Mouse (Mus musculus): ENCODE results near the gene Muc20. TPM values are rescaled to one million over a fixed set of nuclear protein-coding genes. Genes with fewer than 3 reads are reported as not detected.

Muc20 gene
- polyA plus RNA-seq, 1 experiment from 2014 or later = not detected

- Histone ChIP-seq H3K27me3 (ENCODE audit: control insufficient read depth, insufficient read depth, low read length) (no peaks in the 10 kb centered on the region), H3K36me3 (ENCODE audit: control insufficient read depth, insufficient read depth, low read length) (no peaks in the 10 kb centered on the region), H3K9me3 (ENCODE audit: control insufficient read depth, low read length) (no peaks in the 10 kb centered on the region), H3K9ac (ENCODE audit: low read length) (no peak overlapping the region), H3K4me3 (ENCODE audit: low read depth, low read length) (no peak overlapping the region), H3K27ac (ENCODE audit: low read depth, low read length) (no peak overlapping the region), H3K4me1 (ENCODE audit: control insufficient read depth, insufficient read depth, low read length) (0 out of 2 replicates have a peak, but pooled peaks cover 3% of the 10 kb centered on the region), H3K4me2 (ENCODE audit: low read depth) (no peak overlapping the region)
- ATAC-seq (ENCODE audit: insufficient read depth, low FRiP score, low TSS enrichment) (no peak), DNase-seq (ENCODE audit: low spot score) (no peak)
- WGBS = 61% methylated on average over 5 of the region's 5 CpGs
These were observed 13.7 kb downstream of the Muc20 start for GRCm38 (mm10) chr16:32783324-32784062.

- Histone ChIP-seq H3K9me3 (ENCODE audit: control insufficient read depth, low read length) (no peaks in the 10 kb centered on the region), H3K4me1 (ENCODE audit: control insufficient read depth, insufficient read depth, low read length) (0 out of 2 replicates have a peak, but pooled peaks cover 3% of the 10 kb centered on the region), H3K4me3 (ENCODE audit: low read depth, low read length) (no peak overlapping the region), H3K27ac (ENCODE audit: low read depth, low read length) (no peak overlapping the region), H3K27me3 (ENCODE audit: control insufficient read depth, insufficient read depth, low read length) (no peaks in the 10 kb centered on the region), H3K9ac (ENCODE audit: low read length) (no peak overlapping the region), H3K36me3 (ENCODE audit: control insufficient read depth, insufficient read depth, low read length) (no peaks in the 10 kb centered on the region), H3K4me2 (ENCODE audit: low read depth) (no peak overlapping the region)
- ATAC-seq (ENCODE audit: insufficient read depth, low FRiP score, low TSS enrichment) (no peak), DNase-seq (ENCODE audit: low spot score) (no peak)
- 60% methylated on average over 8 of the region's 8 CpGs for whole genome bisulfite sequencing
These were observed 18.3 kb downstream of the Muc20 start for GRCm38 (mm10) chr16:32778956-32779355.

- DNase-seq (ENCODE audit: low spot score) (no peak), ATAC-seq (ENCODE audit: insufficient read depth, low FRiP score, low TSS enrichment) (no peak)
- WGBS = 60% methylated on average over 10 of the region's 10 CpGs
- Histone ChIP-seq H3K36me3 (ENCODE audit: control insufficient read depth, insufficient read depth, low read length) (no peaks in the 10 kb centered on the region), H3K4me3 (ENCODE audit: low read depth, low read length) (no peak overlapping the region), H3K27ac (ENCODE audit: low read depth, low read length) (no peak overlapping the region), H3K4me1 (ENCODE audit: control insufficient read depth, insufficient read depth, low read length) (0 out of 2 replicates have a peak, but pooled peaks cover 3% of the 10 kb centered on the region), H3K9me3 (ENCODE audit: control insufficient read depth, low read length) (no peaks in the 10 kb centered on the region), H3K9ac (ENCODE audit: low read length) (no peak overlapping the region), H3K27me3 (ENCODE audit: control insufficient read depth, insufficient read depth, low read length) (no peaks in the 10 kb centered on the region), H3K4me2 (ENCODE audit: low read depth) (no peak overlapping the region)
These were observed 20.6 kb downstream of the Muc20 start for GRCm38 (mm10) chr16:32776676-32777075.

- Histone ChIP-seq H3K36me3 (ENCODE audit: control insufficient read depth, insufficient read depth, low read length) (no peaks in the 10 kb centered on the region; the same call in 1 of the 2 replicates), H3K27ac (ENCODE audit: low read depth, low read length) (no peak overlapping the region), H3K4me1 (ENCODE audit: control insufficient read depth, insufficient read depth, low read length) (no peaks in the 10 kb centered on the region), H3K4me3 (ENCODE audit: low read depth, low read length) (no peak overlapping the region), H3K9ac (ENCODE audit: low read length) (no peak overlapping the region), H3K4me2 (ENCODE audit: low read depth) (no peak overlapping the region), H3K27me3 (ENCODE audit: control insufficient read depth, insufficient read depth, low read length) (no peaks in the 10 kb centered on the region), H3K9me3 (ENCODE audit: control insufficient read depth, low read length) (no peaks in the 10 kb centered on the region)
- ATAC-seq (ENCODE audit: insufficient read depth, low FRiP score, low TSS enrichment) (no peak), DNase-seq (ENCODE audit: low spot score) (no peak)
- 87% methylated on average over 7 of the region's 7 CpGs for WGBS
These were observed 30.3 kb downstream of the Muc20 start for GRCm38 (mm10) chr16:32766904-32767303.

- Histone ChIP-seq H3K4me2 (ENCODE audit: low read depth) (no peak overlapping the region), H3K4me1 (ENCODE audit: control insufficient read depth, insufficient read depth, low read length) (no peaks in the 10 kb centered on the region), H3K36me3 (ENCODE audit: control insufficient read depth, insufficient read depth, low read length) (no peaks in the 10 kb centered on the region; the same call in 1 of the 2 replicates), H3K27ac (ENCODE audit: low read depth, low read length) (no peak overlapping the region), H3K9me3 (ENCODE audit: control insufficient read depth, low read length) (no peaks in the 10 kb centered on the region), H3K9ac (ENCODE audit: low read length) (no peak overlapping the region), H3K27me3 (ENCODE audit: control insufficient read depth, insufficient read depth, low read length) (no peaks in the 10 kb centered on the region), H3K4me3 (ENCODE audit: low read depth, low read length) (no peak overlapping the region)
- no peak for DNase-seq (ENCODE audit: low spot score)
- 79% methylated on average over 6 of the region's 6 CpGs for WGBS
- no peak for ATAC-seq (ENCODE audit: insufficient read depth, low FRiP score, low TSS enrichment)
These were observed 32.3 kb downstream of the Muc20 start for GRCm38 (mm10) chr16:32764961-32765360.

GRCm38 (mm10) chr16:32764550-32764949 is 32.7 kb downstream of the Muc20 start:
- ATAC-seq (ENCODE audit: insufficient read depth, low FRiP score, low TSS enrichment) = no peak
- 85% methylated on average over 2 of the region's 2 CpGs for WGBS

GRCm38 (mm10) chr16:32750242-32751127 is 46.8 kb downstream of the Muc20 start:
- no peak for ATAC-seq (ENCODE audit: insufficient read depth, low FRiP score, low TSS enrichment)
- Histone ChIP-seq H3K27ac (ENCODE audit: low read depth, low read length) (no peak overlapping the region), H3K4me1 (ENCODE audit: control insufficient read depth, insufficient read depth, low read length) (no peaks in the 10 kb centered on the region), H3K27me3 (ENCODE audit: control insufficient read depth, insufficient read depth, low read length) (no peaks in the 10 kb centered on the region), H3K36me3 (ENCODE audit: control insufficient read depth, insufficient read depth, low read length) (no peaks in the 10 kb centered on the region), H3K9ac (ENCODE audit: low read length) (no peak overlapping the region), H3K4me3 (ENCODE audit: low read depth, low read length) (no peak overlapping the region), H3K9me3 (ENCODE audit: control insufficient read depth, low read length) (no peaks in the 10 kb centered on the region), H3K4me2 (ENCODE audit: low read depth) (no peak overlapping the region)
- 88% methylated on average over 5 of the region's 5 CpGs for WGBS
- DNase-seq (ENCODE audit: low spot score) = no peak

More at GRCm38 (mm10) chr16:32764550-32764949, 32.7 kb downstream of the Muc20 start:
- no peaks in the 10 kb centered on the region for H3K4me1 ChIP-seq (ENCODE audit: control insufficient read depth, insufficient read depth, low read length)
- H3K27ac ChIP-seq (ENCODE audit: low read depth, low read length) = no peak overlapping the region
- no peaks in the 10 kb centered on the region for H3K27me3 ChIP-seq (ENCODE audit: control insufficient read depth, insufficient read depth, low read length)
- H3K4me2 ChIP-seq (ENCODE audit: low read depth) = no peak overlapping the region
- H3K9me3 ChIP-seq (ENCODE audit: control insufficient read depth, low read length) = no peaks in the 10 kb centered on the region
- DNase-seq (ENCODE audit: low spot score) = no peak
- no peaks in the 10 kb centered on the region; the same call in 1 of the 2 replicates for H3K36me3 ChIP-seq (ENCODE audit: control insufficient read depth, insufficient read depth, low read length)
- H3K9ac ChIP-seq (ENCODE audit: low read length) = no peak overlapping the region
- H3K4me3 ChIP-seq (ENCODE audit: low read depth, low read length) = no peak overlapping the region

- Histone ChIP-seq H3K4me1 (ENCODE audit: control insufficient read depth, insufficient read depth, low read length) (no peaks in the 10 kb centered on the region), H3K27me3 (ENCODE audit: control insufficient read depth, insufficient read depth, low read length) (no peaks in the 10 kb centered on the region), H3K9ac (ENCODE audit: low read length) (no peak overlapping the region), H3K36me3 (ENCODE audit: control insufficient read depth, insufficient read depth, low read length) (no peaks in the 10 kb centered on the region), H3K27ac (ENCODE audit: low read depth, low read length) (no peak overlapping the region), H3K4me3 (ENCODE audit: low read depth, low read length) (no peak overlapping the region), H3K4me2 (ENCODE audit: low read depth) (no peak overlapping the region), H3K9me3 (ENCODE audit: control insufficient read depth, low read length) (no peaks in the 10 kb centered on the region)
- no peak for DNase-seq (ENCODE audit: low spot score)
- 85% methylated on average over 6 of the region's 6 CpGs for WGBS
- no peak for ATAC-seq (ENCODE audit: insufficient read depth, low FRiP score, low TSS enrichment)
These were observed 51.4 kb downstream of the Muc20 start for GRCm38 (mm10) chr16:32745852-32746251.
